Mouse (Mus musculus): ENCODE measurements at regions not wholly inside any gene's neighbourhood (a gene's known extent, or its start where the extent isn't known, plus 50 kb on each side); places are given as distances from the start of the nearest gene placed in this dataset.

GRCm38 (mm10) chr1:193969264-193969908, 599.3 kb upstream of the Camk1g start:
- no peak overlapping the region for H3K4me3 ChIP-seq (replicated peaks)
- H3K27me3 ChIP-seq (replicated peaks) = no peaks in the 10 kb centered on the region
- H3K4me1 ChIP-seq (replicated peaks) = no peaks in the 10 kb centered on the region
- H3K9ac ChIP-seq = no peak overlapping the region
- no peak overlapping the region for H3K4me2 ChIP-seq (replicated peaks)
- H3K9me3 ChIP-seq = no peaks in the 10 kb centered on the region
- no peak for ATAC-seq
- no peak overlapping the region for H3K27ac ChIP-seq
- WGBS = 68% methylated on average over 4 of the region's 4 CpGs
- H3K36me3 ChIP-seq = no peaks in the 10 kb centered on the region

GRCm38 (mm10) chr1:193967957-193968926, 598.1 kb upstream of the Camk1g start:
- H3K4me2 ChIP-seq (replicated peaks) = no peak overlapping the region
- 73% methylated on average over 4 of the region's 4 CpGs for WGBS
- no peaks in the 10 kb centered on the region for H3K36me3 ChIP-seq
- no peak for ATAC-seq
- no peaks in the 10 kb centered on the region for H3K27me3 ChIP-seq (replicated peaks)
- H3K9ac ChIP-seq = no peak overlapping the region
- no peaks in the 10 kb centered on the region for H3K4me1 ChIP-seq (replicated peaks)
- H3K4me3 ChIP-seq (replicated peaks) = no peak overlapping the region
- H3K27ac ChIP-seq = no peak overlapping the region
- no peaks in the 10 kb centered on the region for H3K9me3 ChIP-seq

GRCm38 (mm10) chr1:193966652-193967555, 596.8 kb upstream of the Camk1g start:
- H3K9ac ChIP-seq = no peak overlapping the region
- no peak overlapping the region for H3K4me3 ChIP-seq (replicated peaks)
- H3K9me3 ChIP-seq = no peaks in the 10 kb centered on the region
- 0 out of 2 replicates have a peak, but pooled peaks have one; percentile 55 for ATAC-seq
- WGBS = 26% methylated on average over 1 of the region's 1 CpGs
- no peaks in the 10 kb centered on the region for H3K4me1 ChIP-seq (replicated peaks)
- H3K36me3 ChIP-seq = no peaks in the 10 kb centered on the region
- no peak overlapping the region for H3K27ac ChIP-seq
- no peak overlapping the region for H3K4me2 ChIP-seq (replicated peaks)
- H3K27me3 ChIP-seq (replicated peaks) = no peaks in the 10 kb centered on the region

- no peak overlapping the region for H3K9ac ChIP-seq
- H3K4me3 ChIP-seq (replicated peaks) = no peak overlapping the region
- no peak overlapping the region for H3K4me2 ChIP-seq (replicated peaks)
- no peak for ATAC-seq
- no peaks in the 10 kb centered on the region for H3K4me1 ChIP-seq (replicated peaks)
- 77% methylated on average over 1 of the region's 1 CpGs for WGBS
- H3K27ac ChIP-seq = no peak overlapping the region
- no peaks in the 10 kb centered on the region for H3K27me3 ChIP-seq (replicated peaks)
- no peaks in the 10 kb centered on the region for H3K9me3 ChIP-seq
- no peaks in the 10 kb centered on the region for H3K36me3 ChIP-seq
Observed at GRCm38 (mm10) chr1:193965278-193965677, 595.2 kb upstream of the Camk1g start.

GRCm38 (mm10) chr1:193951936-193952335, 581.8 kb upstream of the Camk1g start:
- H3K4me3 ChIP-seq (replicated peaks) = no peak overlapping the region
- no peak overlapping the region for H3K4me2 ChIP-seq (replicated peaks)
- H3K27ac ChIP-seq = no peak overlapping the region
- no peaks in the 10 kb centered on the region for H3K4me1 ChIP-seq (replicated peaks)
- no peaks in the 10 kb centered on the region for H3K9me3 ChIP-seq
- no peaks in the 10 kb centered on the region for H3K36me3 ChIP-seq
- H3K27me3 ChIP-seq (replicated peaks) = no peaks in the 10 kb centered on the region
- no peak for ATAC-seq
- H3K9ac ChIP-seq = no peak overlapping the region

- Histone ChIP-seq H3K27ac (no peak overlapping the region), H3K4me2 (replicated peaks) (no peak overlapping the region), H3K4me1 (replicated peaks) (no peaks in the 10 kb centered on the region), H3K9me3 (no peaks in the 10 kb centered on the region), H3K9ac (no peak overlapping the region), H3K27me3 (replicated peaks) (no peaks in the 10 kb centered on the region), H3K36me3 (no peaks in the 10 kb centered on the region), H3K4me3 (replicated peaks) (no peak overlapping the region)
- no peak for ATAC-seq
Observed at GRCm38 (mm10) chr1:193949817-193950216, 579.7 kb upstream of the Camk1g start.

- H3K36me3 ChIP-seq = no peaks in the 10 kb centered on the region
- H3K27ac ChIP-seq = no peak overlapping the region
- H3K27me3 ChIP-seq (replicated peaks) = no peaks in the 10 kb centered on the region
- no peak overlapping the region for H3K4me3 ChIP-seq (replicated peaks)
- H3K4me2 ChIP-seq (replicated peaks) = no peak overlapping the region
- no peak overlapping the region for H3K9ac ChIP-seq
- H3K4me1 ChIP-seq (replicated peaks) = no peaks in the 10 kb centered on the region
- ATAC-seq = no peak
- no peaks in the 10 kb centered on the region for H3K9me3 ChIP-seq
- 81% methylated on average over 6 of the region's 6 CpGs for WGBS
Observed at GRCm38 (mm10) chr1:193946953-193947586, 577.0 kb upstream of the Camk1g start.

- Histone ChIP-seq H3K27me3 (replicated peaks) (no peaks in the 10 kb centered on the region), H3K9ac (no peak overlapping the region), H3K4me1 (replicated peaks) (no peaks in the 10 kb centered on the region), H3K36me3 (no peaks in the 10 kb centered on the region), H3K4me2 (replicated peaks) (no peak overlapping the region), H3K4me3 (replicated peaks) (no peak overlapping the region), H3K27ac (no peak overlapping the region), H3K9me3 (no peaks in the 10 kb centered on the region)
- 92% methylated on average over 2 of the region's 2 CpGs for WGBS
- ATAC-seq = no peak
Observed at GRCm38 (mm10) chr1:193935969-193936368, 565.9 kb upstream of the Camk1g start.

- Histone ChIP-seq H3K4me2 (replicated peaks) (no peak overlapping the region), H3K4me3 (replicated peaks) (no peak overlapping the region), H3K27ac (no peak overlapping the region), H3K9ac (no peak overlapping the region), H3K4me1 (replicated peaks) (no peaks in the 10 kb centered on the region), H3K36me3 (no peaks in the 10 kb centered on the region), H3K27me3 (replicated peaks) (no peaks in the 10 kb centered on the region), H3K9me3 (no peaks in the 10 kb centered on the region)
- ATAC-seq = no peak
- WGBS = 46% methylated on average over 1 of the region's 1 CpGs
Observed at GRCm38 (mm10) chr1:193934308-193934707, 564.2 kb upstream of the Camk1g start.

GRCm38 (mm10) chr1:193931131-193931729, 561.1 kb upstream of the Camk1g start:
- no peaks in the 10 kb centered on the region for H3K4me1 ChIP-seq (replicated peaks)
- ATAC-seq = no peak
- H3K4me3 ChIP-seq (replicated peaks) = no peak overlapping the region
- 58% methylated on average over 5 of the region's 5 CpGs for WGBS
- no peak overlapping the region for H3K27ac ChIP-seq
- no peaks in the 10 kb centered on the region for H3K36me3 ChIP-seq
- no peaks in the 10 kb centered on the region for H3K27me3 ChIP-seq (replicated peaks)
- H3K9ac ChIP-seq = no peak overlapping the region
- no peak overlapping the region for H3K4me2 ChIP-seq (replicated peaks)
- H3K9me3 ChIP-seq = no peaks in the 10 kb centered on the region

GRCm38 (mm10) chr1:193928607-193929006, 558.5 kb upstream of the Camk1g start:
- Histone ChIP-seq H3K9ac (no peak overlapping the region), H3K27me3 (replicated peaks) (no peaks in the 10 kb centered on the region), H3K9me3 (no peaks in the 10 kb centered on the region), H3K4me2 (replicated peaks) (no peak overlapping the region), H3K36me3 (no peaks in the 10 kb centered on the region), H3K27ac (no peak overlapping the region), H3K4me3 (replicated peaks) (no peak overlapping the region), H3K4me1 (replicated peaks) (no peaks in the 10 kb centered on the region)
- 72% methylated on average over 4 of the region's 4 CpGs for WGBS
- no peak for ATAC-seq
